Mouse (Mus musculus) brain, embryonic 14.5 days (tissue): ENCODE measurements around the gene Gm6356. TPM values are rescaled to one million over a fixed set of nuclear protein-coding genes. Genes with fewer than 3 reads are reported as not detected.
"Not testable (repeated sequence)": the region's sequence is repeated elsewhere in the genome, so short reads cannot be mapped to it uniquely, and the experiment has no call there.

ENCODE experiments used
- DNase-seq: peaks from one replicate; pipeline ENCODE4 v3.0.0-alpha.2; 2011; ENCODE audit warnings: low read depth
- polyA plus RNA-seq: library from polyadenylated mRNA; depleted of rRNA; stranded (reverse); fragments of >200 nt; gene quantifications from 2 replicates; pipeline ENCODE4 v1.2.3, GENCODE M21; 2012; rRNA removed

Gene Gm6356
- polyA plus RNA-seq: not detected in 2 replicates

DNA sequence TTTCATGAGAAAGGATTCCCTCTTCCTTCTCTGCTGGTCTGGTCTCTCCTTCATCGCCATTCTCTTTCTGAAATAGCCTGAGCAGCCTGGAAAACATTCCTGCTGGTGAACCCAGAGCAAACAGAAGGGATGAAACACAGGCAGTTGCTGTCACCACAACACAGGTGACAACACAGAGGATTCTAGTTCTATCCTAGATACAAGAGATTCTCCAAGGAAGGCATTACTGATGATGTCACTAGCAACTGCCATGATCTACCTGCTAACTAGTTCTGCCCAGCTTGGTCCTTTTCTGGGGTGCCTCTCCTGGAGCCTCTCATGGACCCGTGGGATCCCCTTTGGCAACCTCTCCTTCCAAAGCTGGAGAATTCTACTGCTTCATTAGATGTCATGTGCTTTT, at the start of gene Gm6356:
Gene Gm6356, minus strand, starts transcription at position 101 of the 400 bp plus-strand sequence.
- DNase-seq: not testable (repeated sequence)

Other genes with a start within 250 kb of the Gm6356 start
- gene Gm3636, start 231.5 kb downstream of the Gm6356 start, polyA plus RNA-seq: 26.3 and 26.5 TPM in 2 replicates
- 0.05 TPM in 1 of 2 replicates, not detected in the other for gene Gm8362, start 199.4 kb downstream of the Gm6356 start, polyA plus RNA-seq
- gene Gm3642, start 133.5 kb downstream of the Gm6356 start, polyA plus RNA-seq: not detected in 2 replicates
- gene Gm3667, start 83.9 kb downstream of the Gm6356 start, polyA plus RNA-seq: 8.5 TPM in 2 replicates
- gene Gm10406, start 53.6 kb upstream of the Gm6356 start, polyA plus RNA-seq: 7.2 and 8.1 TPM in 2 replicates
- not detected in 2 replicates for gene Gm3685, start 71.2 kb upstream of the Gm6356 start, polyA plus RNA-seq
- 8.4 and 8.6 TPM in 2 replicates for gene Gm3696, start 126.8 kb upstream of the Gm6356 start, polyA plus RNA-seq
- 0.03 TPM in 1 of 2 replicates, not detected in the other for gene Gm6676, start 151.6 kb upstream of the Gm6356 start, polyA plus RNA-seq
- 7.6 and 7.7 TPM in 2 replicates for gene Gm3512, start 200.7 kb upstream of the Gm6356 start, polyA plus RNA-seq
- 0.03 TPM in 1 of 2 replicates, not detected in the other for gene Gm16434, start 220.7 kb upstream of the Gm6356 start, polyA plus RNA-seq